Mouse (Mus musculus): ENCODE results near the gene Atxn1. TPM values are rescaled to one million over a fixed set of nuclear protein-coding genes. Genes with fewer than 3 reads are reported as not detected.

Atxn1 gene
- polyA plus RNA-seq, 1 experiment from 2014 or later = 1.7 TPM

GRCm38 (mm10) chr13:45743848-45744247 is 221.0 kb downstream of the Atxn1 start:
- H3K27me3 ChIP-seq (replicated peaks) = no peaks in the 10 kb centered on the region
- H3K4me2 ChIP-seq = no peak overlapping the region
- H3K9ac ChIP-seq = no peak overlapping the region
- no peak overlapping the region for H3K27ac ChIP-seq
- WGBS (ENCODE audit: insufficient replicate concordance) = 70% methylated on average over 7 of the region's 7 CpGs
- peaks cover 6% of the 10 kb centered on the region; the same call in 1 of the 2 replicates for H3K4me1 ChIP-seq
- no peaks in the 10 kb centered on the region for H3K9me3 ChIP-seq (replicated peaks)
- no peak overlapping the region for H3K4me3 ChIP-seq
- no peak for ATAC-seq
- H3K36me3 ChIP-seq = no peaks in the 10 kb centered on the region

GRCm38 (mm10) chr13:45740369-45740768 is 224.4 kb downstream of the Atxn1 start:
- H3K27ac ChIP-seq = no peak overlapping the region
- no peak overlapping the region for H3K9ac ChIP-seq
- H3K4me2 ChIP-seq = no peak overlapping the region
- no peaks in the 10 kb centered on the region for H3K9me3 ChIP-seq (replicated peaks)
- 72% methylated on average over 12 of the region's 12 CpGs for WGBS (ENCODE audit: insufficient replicate concordance)
- 0 out of 2 replicates have a peak, but pooled peaks cover 3% of the 10 kb centered on the region for H3K4me1 ChIP-seq
- H3K36me3 ChIP-seq = no peaks in the 10 kb centered on the region
- ATAC-seq = no peak
- no peak overlapping the region for H3K4me3 ChIP-seq
- no peaks in the 10 kb centered on the region for H3K27me3 ChIP-seq (replicated peaks)

- H3K36me3 ChIP-seq = no peaks in the 10 kb centered on the region
- H3K27ac ChIP-seq = no peak overlapping the region
- no peaks in the 10 kb centered on the region for H3K27me3 ChIP-seq (replicated peaks)
- H3K4me3 ChIP-seq = no peak overlapping the region
- no peaks in the 10 kb centered on the region for H3K9me3 ChIP-seq (replicated peaks)
- H3K4me1 ChIP-seq = peaks cover 11% of the 10 kb centered on the region
- ATAC-seq = no peak
- H3K9ac ChIP-seq = no peak overlapping the region
- H3K4me2 ChIP-seq = no peak overlapping the region
- WGBS (ENCODE audit: insufficient replicate concordance) = 69% methylated on average over 4 of the region's 4 CpGs
These were observed 228.6 kb downstream of the Atxn1 start for GRCm38 (mm10) chr13:45736241-45736640.

- H3K27me3 ChIP-seq (replicated peaks) = no peaks in the 10 kb centered on the region
- no peaks in the 10 kb centered on the region for H3K36me3 ChIP-seq
- H3K4me1 ChIP-seq = peaks cover 11% of the 10 kb centered on the region
- no peak for ATAC-seq
- H3K4me2 ChIP-seq = no peak overlapping the region
- H3K9ac ChIP-seq = no peak overlapping the region
- H3K4me3 ChIP-seq = no peak overlapping the region
- no peak overlapping the region for H3K27ac ChIP-seq
- no peaks in the 10 kb centered on the region for H3K9me3 ChIP-seq (replicated peaks)
- WGBS (ENCODE audit: insufficient replicate concordance) = 83% methylated on average over 3 of the region's 3 CpGs
These were observed 229.0 kb downstream of the Atxn1 start for GRCm38 (mm10) chr13:45735802-45736201.

- WGBS (ENCODE audit: insufficient replicate concordance) = 66% methylated on average over 3 of the region's 3 CpGs
- ATAC-seq = no peak
- no peak overlapping the region for H3K4me2 ChIP-seq
- peaks cover 11% of the 10 kb centered on the region for H3K4me1 ChIP-seq
- H3K9ac ChIP-seq = no peak overlapping the region
- H3K4me3 ChIP-seq = no peak overlapping the region
- no peaks in the 10 kb centered on the region for H3K9me3 ChIP-seq (replicated peaks)
- H3K36me3 ChIP-seq = no peaks in the 10 kb centered on the region
- no peaks in the 10 kb centered on the region for H3K27me3 ChIP-seq (replicated peaks)
- no peak overlapping the region for H3K27ac ChIP-seq
These were observed 230.3 kb downstream of the Atxn1 start for GRCm38 (mm10) chr13:45734531-45734930.

- H3K36me3 ChIP-seq = no peaks in the 10 kb centered on the region
- H3K27me3 ChIP-seq (replicated peaks) = no peaks in the 10 kb centered on the region
- no peak overlapping the region for H3K27ac ChIP-seq
- no peak overlapping the region for H3K4me2 ChIP-seq
- no peak overlapping the region for H3K9ac ChIP-seq
- 68% methylated on average over 6 of the region's 6 CpGs for WGBS (ENCODE audit: insufficient replicate concordance)
- no peak overlapping the region for H3K4me3 ChIP-seq
- no peak for ATAC-seq
- no peaks in the 10 kb centered on the region for H3K9me3 ChIP-seq (replicated peaks)
- peaks cover 11% of the 10 kb centered on the region for H3K4me1 ChIP-seq
These were observed 232.2 kb downstream of the Atxn1 start for GRCm38 (mm10) chr13:45732590-45732989.

- Histone ChIP-seq H3K27me3 (replicated peaks) (no peaks in the 10 kb centered on the region), H3K4me1 (no peaks in the 10 kb centered on the region), H3K4me3 (no peak overlapping the region), H3K27ac (no peak overlapping the region), H3K36me3 (no peaks in the 10 kb centered on the region), H3K9me3 (replicated peaks) (no peaks in the 10 kb centered on the region), H3K9ac (no peak overlapping the region), H3K4me2 (no peak overlapping the region)
- no peak for ATAC-seq
These were observed 237.9 kb downstream of the Atxn1 start for GRCm38 (mm10) chr13:45726917-45727316.

GRCm38 (mm10) chr13:45726181-45726580 is 238.6 kb downstream of the Atxn1 start:
- Histone ChIP-seq H3K4me1 (no peaks in the 10 kb centered on the region), H3K27me3 (replicated peaks) (no peaks in the 10 kb centered on the region), H3K36me3 (no peaks in the 10 kb centered on the region), H3K27ac (no peak overlapping the region), H3K9me3 (replicated peaks) (no peaks in the 10 kb centered on the region), H3K9ac (no peak overlapping the region), H3K4me3 (no peak overlapping the region), H3K4me2 (no peak overlapping the region)
- ATAC-seq = no peak
- WGBS (ENCODE audit: insufficient replicate concordance) = 82% methylated on average over 6 of the region's 6 CpGs

- H3K9ac ChIP-seq = no peak overlapping the region
- 71% methylated on average over 14 of the region's 14 CpGs for WGBS (ENCODE audit: insufficient replicate concordance)
- no peak overlapping the region for H3K27ac ChIP-seq
- no peak for ATAC-seq
- H3K36me3 ChIP-seq = no peaks in the 10 kb centered on the region
- H3K4me3 ChIP-seq = no peak overlapping the region
- no peaks in the 10 kb centered on the region for H3K4me1 ChIP-seq
- H3K27me3 ChIP-seq (replicated peaks) = no peaks in the 10 kb centered on the region
- H3K9me3 ChIP-seq (replicated peaks) = no peaks in the 10 kb centered on the region
- H3K4me2 ChIP-seq = no peak overlapping the region
These were observed 240.1 kb downstream of the Atxn1 start for GRCm38 (mm10) chr13:45724507-45725259.

GRCm38 (mm10) chr13:45722885-45723284 is 241.9 kb downstream of the Atxn1 start:
- 76% methylated on average over 5 of the region's 5 CpGs for WGBS (ENCODE audit: insufficient replicate concordance)
- H3K9me3 ChIP-seq (replicated peaks) = no peaks in the 10 kb centered on the region
- H3K9ac ChIP-seq = no peak overlapping the region
- H3K27ac ChIP-seq = no peak overlapping the region
- H3K27me3 ChIP-seq (replicated peaks) = no peaks in the 10 kb centered on the region
- ATAC-seq = no peak
- no peaks in the 10 kb centered on the region for H3K36me3 ChIP-seq
- H3K4me1 ChIP-seq = no peaks in the 10 kb centered on the region
- H3K4me3 ChIP-seq = no peak overlapping the region
- H3K4me2 ChIP-seq = no peak overlapping the region

GRCm38 (mm10) chr13:45721621-45722020 is 243.2 kb downstream of the Atxn1 start:
- H3K4me3 ChIP-seq = no peak overlapping the region
- H3K9me3 ChIP-seq (replicated peaks) = no peaks in the 10 kb centered on the region
- H3K9ac ChIP-seq = no peak overlapping the region
- no peak overlapping the region for H3K27ac ChIP-seq
- H3K4me2 ChIP-seq = no peak overlapping the region
- 68% methylated on average over 8 of the region's 8 CpGs for WGBS (ENCODE audit: insufficient replicate concordance)
- no peak for ATAC-seq
- no peaks in the 10 kb centered on the region for H3K27me3 ChIP-seq (replicated peaks)
- H3K4me1 ChIP-seq = no peaks in the 10 kb centered on the region
- H3K36me3 ChIP-seq = no peaks in the 10 kb centered on the region

- no peaks in the 10 kb centered on the region for H3K9me3 ChIP-seq (replicated peaks)
- no peak for ATAC-seq
- H3K4me3 ChIP-seq = no peak overlapping the region
- H3K27me3 ChIP-seq (replicated peaks) = no peaks in the 10 kb centered on the region
- no peaks in the 10 kb centered on the region for H3K4me1 ChIP-seq
- H3K4me2 ChIP-seq = no peak overlapping the region
- no peaks in the 10 kb centered on the region for H3K36me3 ChIP-seq
- no peak overlapping the region for H3K9ac ChIP-seq
- no peak overlapping the region for H3K27ac ChIP-seq
- WGBS (ENCODE audit: insufficient replicate concordance) = 56% methylated on average over 3 of the region's 3 CpGs
These were observed 246.0 kb downstream of the Atxn1 start for GRCm38 (mm10) chr13:45718850-45719249.
